Mouse (Mus musculus): ENCODE results near the gene Dhx8. TPM values are rescaled to one million over a fixed set of nuclear protein-coding genes. Genes with fewer than 3 reads are reported as not detected.

Dhx8 gene
- polyA plus RNA-seq, 1 experiment, result 24.4 TPM

- H3K4me3 ChIP-seq (ENCODE audit: insufficient read depth, low read length), result no peak overlapping the region
- H3K4me1 ChIP-seq (ENCODE audit: control insufficient read depth, insufficient read depth, low read length), result no peaks in the 10 kb centered on the region
- TF ChIP-seq CTCF (IDR thresholded peaks at IDR 0.05; ENCODE audit: low read depth, low read length), result no peak
- TF ChIP-seq POLR2A (IDR thresholded peaks at IDR 0.05; ENCODE audit: borderline replicate concordance, low read depth, low read length), result no peak
- H3K27ac ChIP-seq (ENCODE audit: insufficient read depth, low read depth, low read length), result no peak overlapping the region
These were observed 37.5 kb downstream of the Dhx8 start for GRCm38 (mm10) chr11:101770266-101770665.

GRCm38 (mm10) chr11:101772027-101772426 is 39.3 kb downstream of the Dhx8 start:
- TF ChIP-seq POLR2A (IDR thresholded peaks at IDR 0.05; ENCODE audit: borderline replicate concordance, low read depth, low read length), result no peak
- no peak for TF ChIP-seq CTCF (IDR thresholded peaks at IDR 0.05; ENCODE audit: low read depth, low read length)
- no peak overlapping the region for H3K27ac ChIP-seq (ENCODE audit: insufficient read depth, low read depth, low read length)
- peaks cover 3% of the 10 kb centered on the region for H3K4me1 ChIP-seq (ENCODE audit: control insufficient read depth, insufficient read depth, low read length)
- H3K4me3 ChIP-seq (ENCODE audit: insufficient read depth, low read length), result no peak overlapping the region

GRCm38 (mm10) chr11:101772449-101772848 is 39.7 kb downstream of the Dhx8 start:
- no peak for TF ChIP-seq POLR2A (IDR thresholded peaks at IDR 0.05; ENCODE audit: borderline replicate concordance, low read depth, low read length)
- no peak for TF ChIP-seq CTCF (IDR thresholded peaks at IDR 0.05; ENCODE audit: low read depth, low read length)
- Histone ChIP-seq H3K4me1 (ENCODE audit: control insufficient read depth, insufficient read depth, low read length) (peaks cover 6% of the 10 kb centered on the region), H3K4me3 (ENCODE audit: insufficient read depth, low read length) (no peak overlapping the region), H3K27ac (ENCODE audit: insufficient read depth, low read depth, low read length) (no peak overlapping the region)

- Histone ChIP-seq H3K27ac (ENCODE audit: insufficient read depth, low read depth, low read length) (no peak overlapping the region), H3K4me3 (ENCODE audit: insufficient read depth, low read length) (no peak overlapping the region), H3K4me1 (ENCODE audit: control insufficient read depth, insufficient read depth, low read length) (peaks cover 6% of the 10 kb centered on the region)
- TF ChIP-seq CTCF (IDR thresholded peaks at IDR 0.05; ENCODE audit: low read depth, low read length), result no peak
- no peak for TF ChIP-seq POLR2A (IDR thresholded peaks at IDR 0.05; ENCODE audit: borderline replicate concordance, low read depth, low read length)
These were observed 44.1 kb downstream of the Dhx8 start for GRCm38 (mm10) chr11:101776846-101777245.

GRCm38 (mm10) chr11:101783135-101783534 is 50.4 kb downstream of the Dhx8 start:
- no peak for TF ChIP-seq CTCF (IDR thresholded peaks at IDR 0.05; ENCODE audit: low read depth, low read length)
- TF ChIP-seq POLR2A (IDR thresholded peaks at IDR 0.05; ENCODE audit: borderline replicate concordance, low read depth, low read length), result no peak
- no peak overlapping the region for H3K27ac ChIP-seq (ENCODE audit: insufficient read depth, low read depth, low read length)
- H3K4me3 ChIP-seq (ENCODE audit: insufficient read depth, low read length), result no peak overlapping the region
- peaks cover 5% of the 10 kb centered on the region; the same call in 1 of the 2 replicates for H3K4me1 ChIP-seq (ENCODE audit: control insufficient read depth, insufficient read depth, low read length)

- TF ChIP-seq CTCF (IDR thresholded peaks at IDR 0.05; ENCODE audit: low read depth, low read length) (no peak), POLR2A (IDR thresholded peaks at IDR 0.05; ENCODE audit: borderline replicate concordance, low read depth, low read length) (no peak)
- Histone ChIP-seq H3K27ac (ENCODE audit: insufficient read depth, low read depth, low read length) (no peak overlapping the region), H3K4me1 (ENCODE audit: control insufficient read depth, insufficient read depth, low read length) (peaks cover 5% of the 10 kb centered on the region; the same call in 1 of the 2 replicates), H3K4me3 (ENCODE audit: insufficient read depth, low read length) (no peak overlapping the region)
These were observed 50.9 kb downstream of the Dhx8 start for GRCm38 (mm10) chr11:101783584-101783983.

- Histone ChIP-seq H3K4me3 (ENCODE audit: insufficient read depth, low read length) (no peak overlapping the region), H3K27ac (ENCODE audit: insufficient read depth, low read depth, low read length) (no peak overlapping the region), H3K4me1 (ENCODE audit: control insufficient read depth, insufficient read depth, low read length) (peaks cover 5% of the 10 kb centered on the region; the same call in 1 of the 2 replicates)
- no peak for TF ChIP-seq CTCF (IDR thresholded peaks at IDR 0.05; ENCODE audit: low read depth, low read length)
- TF ChIP-seq POLR2A (IDR thresholded peaks at IDR 0.05; ENCODE audit: borderline replicate concordance, low read depth, low read length), result no peak
These were observed 51.4 kb downstream of the Dhx8 start for GRCm38 (mm10) chr11:101784072-101784471.

GRCm38 (mm10) chr11:101784488-101785142 is 51.9 kb downstream of the Dhx8 start:
- Histone ChIP-seq H3K4me1 (ENCODE audit: control insufficient read depth, insufficient read depth, low read length) (peaks cover 5% of the 10 kb centered on the region; the same call in 1 of the 2 replicates), H3K4me3 (ENCODE audit: insufficient read depth, low read length) (peak overlapping the region; percentile 62), H3K27ac (ENCODE audit: insufficient read depth, low read depth, low read length) (no peak overlapping the region)
- TF ChIP-seq CTCF (IDR thresholded peaks at IDR 0.05; ENCODE audit: low read depth, low read length) (no peak), POLR2A (IDR thresholded peaks at IDR 0.05; ENCODE audit: borderline replicate concordance, low read depth, low read length) (no peak)

- H3K4me3 ChIP-seq (ENCODE audit: insufficient read depth, low read length), result peak within 1 kb of the TSS; percentile 62
These were observed 52.6 kb downstream of the Dhx8 start, which contains the start of gene Etv4 for GRCm38 (mm10) chr11:101785143-101785851. Gene Etv4 (minus strand): TSS chr11:101785371.

GRCm38 (mm10) chr11:101785852-101786205 is 53.1 kb downstream of the Dhx8 start:
- H3K4me3 ChIP-seq (ENCODE audit: insufficient read depth, low read length), result peak overlapping the region; percentile 50
- TF ChIP-seq CTCF (IDR thresholded peaks at IDR 0.05; ENCODE audit: low read depth, low read length) (no peak), POLR2A (IDR thresholded peaks at IDR 0.05; ENCODE audit: borderline replicate concordance, low read depth, low read length) (no peak)
- peaks cover 8% of the 10 kb centered on the region for H3K4me1 ChIP-seq (ENCODE audit: control insufficient read depth, insufficient read depth, low read length)
- no peak overlapping the region for H3K27ac ChIP-seq (ENCODE audit: insufficient read depth, low read depth, low read length)

More at GRCm38 (mm10) chr11:101785143-101785851, 52.6 kb downstream of the Dhx8 start, which contains the start of gene Etv4:
- Histone ChIP-seq H3K4me1 (ENCODE audit: control insufficient read depth, insufficient read depth, low read length) (peaks cover 5% of the 10 kb centered on the region; the same call in 1 of the 2 replicates), H3K27ac (ENCODE audit: insufficient read depth, low read depth, low read length) (no peak within 1 kb of the TSS)
- TF ChIP-seq CTCF (IDR thresholded peaks at IDR 0.05; ENCODE audit: low read depth, low read length), result no peak
- TF ChIP-seq POLR2A (IDR thresholded peaks at IDR 0.05; ENCODE audit: borderline replicate concordance, low read depth, low read length), result no peak
